Mouse (Mus musculus): ENCODE data around the gene Pskh1. TPM values are rescaled to one million over a fixed set of nuclear protein-coding genes. Genes with fewer than 3 reads are reported as not detected.
A peak's percentile ranks its signal among the peaks of the same experiment; 100 is the strongest.

Gene Pskh1
- total RNA-seq, 1 experiment from 2014 or later = 11.4 TPM

- no peak for ATAC-seq (replicated peaks; ENCODE audit: insufficient number of reproducible peaks, low FRiP score, low TSS enrichment, poor library complexity, severe bottlenecking)
Observed at GRCm38 (mm10) chr8:105942542-105942941, 42.3 kb downstream of the Pskh1 start.

- no peak for ATAC-seq (replicated peaks; ENCODE audit: insufficient number of reproducible peaks, low FRiP score, low TSS enrichment, poor library complexity, severe bottlenecking)
Observed at GRCm38 (mm10) chr8:105943321-105943739, 43.1 kb downstream of the Pskh1 start, which contains the start of gene Lcat. TSS of gene Lcat (minus strand) at chr8:105943382.

- no peak for ATAC-seq (replicated peaks; ENCODE audit: insufficient number of reproducible peaks, low FRiP score, low TSS enrichment, poor library complexity, severe bottlenecking)
Observed at GRCm38 (mm10) chr8:105949350-105949749, 49.1 kb downstream of the Pskh1 start.

GRCm38 (mm10) chr8:105951057-105951659 lies 50.9 kb downstream of the Pskh1 start:
- ATAC-seq (replicated peaks; ENCODE audit: insufficient number of reproducible peaks, low FRiP score, low TSS enrichment, poor library complexity, severe bottlenecking) = no peak

- no peak for ATAC-seq (replicated peaks; ENCODE audit: insufficient number of reproducible peaks, low FRiP score, low TSS enrichment, poor library complexity, severe bottlenecking)
Observed at GRCm38 (mm10) chr8:105956556-105956955, 56.3 kb downstream of the Pskh1 start.

GRCm38 (mm10) chr8:105957813-105958212 lies 57.6 kb downstream of the Pskh1 start:
- ATAC-seq (replicated peaks; ENCODE audit: insufficient number of reproducible peaks, low FRiP score, low TSS enrichment, poor library complexity, severe bottlenecking) = no peak

GRCm38 (mm10) chr8:105959350-105959749 lies 59.1 kb downstream of the Pskh1 start:
- no peak for ATAC-seq (replicated peaks; ENCODE audit: insufficient number of reproducible peaks, low FRiP score, low TSS enrichment, poor library complexity, severe bottlenecking)

- no peak for ATAC-seq (replicated peaks; ENCODE audit: insufficient number of reproducible peaks, low FRiP score, low TSS enrichment, poor library complexity, severe bottlenecking)
Observed at GRCm38 (mm10) chr8:105961101-105961500, 60.9 kb downstream of the Pskh1 start.

GRCm38 (mm10) chr8:105961536-105961935 lies 61.3 kb downstream of the Pskh1 start:
- ATAC-seq (replicated peaks; ENCODE audit: insufficient number of reproducible peaks, low FRiP score, low TSS enrichment, poor library complexity, severe bottlenecking) = no peak

GRCm38 (mm10) chr8:105964506-105965265 lies 64.4 kb downstream of the Pskh1 start:
- no peak for ATAC-seq (replicated peaks; ENCODE audit: insufficient number of reproducible peaks, low FRiP score, low TSS enrichment, poor library complexity, severe bottlenecking)

GRCm38 (mm10) chr8:105965266-105965904 lies 65.1 kb downstream of the Pskh1 start:
- peak; percentile 28 for ATAC-seq (replicated peaks; ENCODE audit: insufficient number of reproducible peaks, low FRiP score, low TSS enrichment, poor library complexity, severe bottlenecking)

GRCm38 (mm10) chr8:105965905-105966341 lies 65.7 kb downstream of the Pskh1 start, which contains the start of gene Slc12a4:
TSS of gene Slc12a4 (minus strand) at chr8:105966097.
- ATAC-seq (replicated peaks; ENCODE audit: insufficient number of reproducible peaks, low FRiP score, low TSS enrichment, poor library complexity, severe bottlenecking) = 0 out of 2 replicates have a peak, but pooled peaks have one; percentile 14

GRCm38 (mm10) chr8:105966692-105967311 lies 66.6 kb downstream of the Pskh1 start:
- ATAC-seq (replicated peaks; ENCODE audit: insufficient number of reproducible peaks, low FRiP score, low TSS enrichment, poor library complexity, severe bottlenecking) = no peak

GRCm38 (mm10) chr8:105969367-105969766 lies 69.1 kb downstream of the Pskh1 start:
- ATAC-seq (replicated peaks; ENCODE audit: insufficient number of reproducible peaks, low FRiP score, low TSS enrichment, poor library complexity, severe bottlenecking) = no peak

GRCm38 (mm10) chr8:105971019-105971720 lies 70.9 kb downstream of the Pskh1 start:
- ATAC-seq (replicated peaks; ENCODE audit: insufficient number of reproducible peaks, low FRiP score, low TSS enrichment, poor library complexity, severe bottlenecking) = no peak

GRCm38 (mm10) chr8:105975363-105975762 lies 75.1 kb downstream of the Pskh1 start:
- ATAC-seq (replicated peaks; ENCODE audit: insufficient number of reproducible peaks, low FRiP score, low TSS enrichment, poor library complexity, severe bottlenecking) = no peak

GRCm38 (mm10) chr8:105979325-105979724 lies 79.1 kb downstream of the Pskh1 start, which contains the start of gene Dpep3:
TSS of gene Dpep3 (minus strand) at chr8:105979429.
- ATAC-seq (replicated peaks; ENCODE audit: insufficient number of reproducible peaks, low FRiP score, low TSS enrichment, poor library complexity, severe bottlenecking) = no peak

GRCm38 (mm10) chr8:105981146-105981545 lies 80.9 kb downstream of the Pskh1 start:
- no peak for ATAC-seq (replicated peaks; ENCODE audit: insufficient number of reproducible peaks, low FRiP score, low TSS enrichment, poor library complexity, severe bottlenecking)

Measured in monocyte, adult 5-6 weeks (primary cell).